Mouse (Mus musculus) v-Abl transformed pro-B cells (cell line): Measurements from ENCODE around the gene Pmp22.

ENCODE experiments used
- in situ Hi-C, 2 experiments: fragments of 400-800 bp; cut with MboI; formaldehyde crosslinking; loops; one replicate each; pipeline ENCODE4 v1.15.1; 2025; ENCODE audit not compliant: unreplicated experiment in 2 of 2

The Pmp22 gene

DNA sequence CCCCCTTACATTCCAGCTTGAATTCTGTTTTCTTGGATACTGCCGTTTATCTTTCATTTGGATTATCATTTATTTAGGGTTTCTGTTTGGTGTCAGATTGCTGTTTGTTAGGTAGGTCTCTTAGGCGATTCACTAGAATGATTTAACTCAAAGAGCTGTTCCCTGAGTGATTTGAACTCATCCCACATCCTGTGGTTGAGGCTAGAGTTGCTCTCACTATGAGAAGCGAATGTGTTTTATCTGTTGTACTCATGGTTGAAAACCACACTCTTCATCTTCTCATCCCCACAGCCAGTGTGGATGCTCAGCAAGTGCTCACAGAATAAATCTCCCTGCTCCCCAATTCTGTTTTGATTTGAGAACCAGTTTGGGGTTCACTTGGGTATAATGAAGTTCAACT lies 19.5 kb downstream of the Pmp22 start:
- in situ Hi-C loops = loop anchor here in 1 of 2 experiments (25.0 kb wide), 2 partner anchors 236 to 536 kb away; no protein-coding TSS in a partner anchor

DNA sequence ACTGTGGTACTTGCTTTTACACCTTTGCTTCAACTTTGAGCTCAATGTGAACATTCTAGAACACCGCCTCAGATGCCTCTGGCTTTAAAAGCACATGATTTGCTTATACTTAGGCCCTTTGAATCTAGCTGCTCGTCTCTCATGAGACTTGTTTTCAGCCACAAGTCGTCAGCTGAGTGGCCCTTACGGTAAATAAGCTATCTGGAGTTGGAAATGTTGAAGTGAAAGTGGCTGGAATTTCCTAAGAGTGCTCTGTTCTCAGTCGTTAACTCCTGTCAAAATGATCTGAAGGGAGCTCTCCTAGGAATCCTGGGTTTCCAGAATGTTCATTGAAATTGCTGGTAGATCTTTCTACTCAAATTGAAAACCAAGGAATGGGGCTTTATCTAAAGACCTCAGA lies 23.1 kb downstream of the Pmp22 start:
- in situ Hi-C loops = no loop called here

DNA sequence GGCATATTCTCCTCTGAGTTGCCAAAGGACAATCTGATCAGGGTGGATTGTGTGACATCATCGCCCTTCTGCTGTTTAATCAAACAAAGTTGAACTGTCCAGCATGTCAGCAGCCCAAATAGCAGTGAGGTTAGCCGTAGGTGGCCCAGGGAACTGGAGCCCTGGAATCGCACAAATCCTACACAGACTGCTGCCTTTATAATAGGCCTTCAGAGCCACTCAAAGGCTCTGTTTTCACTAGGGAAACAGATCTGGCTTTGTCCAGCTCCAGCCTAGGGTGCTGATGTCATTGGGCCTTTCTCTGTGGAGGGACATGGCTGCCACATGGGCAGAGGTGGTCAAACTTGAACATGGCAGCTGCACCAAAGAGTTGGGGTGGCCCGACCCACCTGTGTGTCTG lies 28.3 kb downstream of the Pmp22 start:
- in situ Hi-C loops = no loop called here

DNA sequence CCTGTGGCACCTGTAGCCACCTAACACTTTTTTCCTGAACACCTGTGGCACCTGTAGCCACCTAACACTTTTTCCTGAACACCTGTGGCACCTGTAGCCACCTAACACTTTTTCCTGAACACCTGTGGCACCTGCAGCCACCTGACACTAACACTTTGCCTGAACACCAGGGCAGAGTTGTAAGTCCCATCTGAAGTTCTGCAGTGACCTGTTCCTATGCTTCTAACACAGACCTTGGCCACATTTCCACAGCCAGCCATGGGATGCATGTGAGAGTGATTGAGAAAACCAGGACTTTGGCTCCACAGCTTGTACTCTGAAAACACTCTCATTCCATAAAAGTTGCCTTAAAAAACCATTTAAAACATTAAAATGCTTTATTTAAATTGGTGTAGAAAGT lies 32.1 kb downstream of the Pmp22 start:
- in situ Hi-C loops = no loop called here

DNA sequence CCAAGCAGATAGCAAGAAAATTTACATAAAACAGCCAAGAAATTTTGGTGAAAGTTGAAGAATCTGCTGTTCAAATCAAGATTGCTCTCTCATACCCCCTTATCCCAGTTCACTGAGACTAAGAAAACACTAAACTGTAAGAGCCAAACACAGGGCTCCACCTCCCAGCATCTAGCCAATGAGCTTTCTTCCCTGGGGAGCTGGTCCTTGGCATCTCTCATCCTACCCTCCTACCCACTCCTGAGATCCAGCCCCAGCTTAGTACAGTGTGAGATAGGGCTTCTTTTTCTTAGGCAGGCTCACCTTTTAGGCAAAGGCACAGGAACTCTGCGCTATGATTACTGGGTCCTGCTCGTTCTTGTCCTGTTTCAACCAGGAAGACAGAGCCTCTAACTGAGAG lies 34.0 kb downstream of the Pmp22 start:
- in situ Hi-C loops = no loop called here

DNA sequence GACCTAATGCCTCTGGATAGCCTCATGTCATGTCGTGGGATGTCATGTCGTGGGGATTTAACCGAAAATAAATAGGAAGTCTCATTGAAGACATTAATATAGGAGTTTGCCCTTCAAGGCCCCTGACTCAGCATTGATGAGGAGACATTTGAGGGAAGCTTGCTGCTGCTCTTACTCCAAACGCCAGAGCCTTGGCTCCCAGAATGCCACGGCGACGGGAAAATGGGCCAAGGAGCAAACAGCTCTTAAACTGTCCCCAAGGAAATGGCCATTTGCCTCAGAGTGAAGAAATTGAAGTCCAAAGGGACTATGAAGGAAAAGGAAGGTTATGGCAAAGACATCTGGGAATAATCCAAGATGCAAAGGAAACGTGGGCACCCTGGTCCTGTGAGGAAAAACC lies 34.8 kb downstream of the Pmp22 start:
- in situ Hi-C loops = no loop called here

DNA sequence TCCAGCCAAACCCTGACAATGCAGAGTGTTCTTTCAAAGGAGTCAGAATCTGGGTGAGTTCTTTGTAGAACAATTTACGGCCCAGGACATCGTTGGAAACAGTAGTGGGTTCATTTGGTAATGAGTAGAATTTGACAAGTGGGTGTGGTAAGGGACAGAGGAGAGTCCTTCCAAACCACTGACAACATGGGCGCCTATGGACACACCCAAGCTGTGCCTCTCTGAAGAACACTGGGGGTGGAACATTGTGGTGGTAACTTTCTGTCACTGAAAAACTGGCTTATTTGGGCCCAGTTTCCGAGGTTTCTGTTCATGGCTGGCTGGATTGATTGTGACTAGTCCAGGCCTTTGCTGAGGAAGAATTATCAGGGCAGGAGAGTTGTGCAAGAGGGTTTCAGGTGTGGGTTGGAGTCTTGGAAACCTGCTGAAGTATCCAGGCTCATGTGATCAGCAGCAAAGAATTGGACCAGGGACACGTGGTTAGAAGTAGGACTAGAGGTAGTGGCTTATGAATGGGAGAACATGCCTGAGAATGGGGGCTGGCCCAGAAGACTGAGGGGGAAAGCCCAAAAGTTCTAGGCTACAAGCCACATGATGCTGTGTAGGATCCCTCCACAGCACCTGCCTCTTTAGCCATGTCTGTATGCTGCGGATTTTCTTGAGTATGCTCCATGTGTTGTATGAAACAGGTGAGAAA lies 35.4 kb downstream of the Pmp22 start:
- in situ Hi-C loops = no loop called here

DNA sequence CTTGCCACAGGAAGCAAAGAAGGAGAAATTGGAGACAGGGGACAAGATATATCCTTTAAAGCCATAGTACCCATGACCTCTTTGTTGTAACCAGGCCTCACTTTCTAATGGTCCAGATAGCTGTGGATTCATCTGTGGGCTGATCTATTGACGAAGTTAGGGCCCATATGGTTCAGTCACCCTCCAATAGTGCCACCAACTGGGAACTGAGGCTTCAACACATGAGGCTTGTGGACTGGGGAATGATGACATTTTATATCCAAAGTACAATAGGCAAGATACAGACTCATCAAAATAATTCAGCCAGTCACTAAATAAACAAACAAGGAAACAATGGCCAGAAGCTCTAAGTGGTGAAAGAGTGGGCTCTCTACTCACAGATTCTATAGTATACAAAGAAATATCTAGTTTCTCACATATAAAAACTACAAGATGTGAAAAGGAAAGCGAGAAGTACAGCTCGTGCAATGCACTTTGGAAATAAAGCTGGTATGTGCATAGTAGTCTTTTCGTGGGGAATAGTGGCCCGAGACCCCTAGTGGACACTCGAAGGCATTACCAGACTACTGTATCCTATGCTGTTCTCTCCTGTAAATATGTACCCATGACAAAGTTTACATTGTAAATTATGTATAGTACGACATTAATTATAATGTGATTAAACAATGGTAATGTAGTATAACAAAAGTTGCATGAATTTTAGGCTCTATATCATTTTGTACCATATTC lies 36.1 kb downstream of the Pmp22 start:
- in situ Hi-C loops = no loop called here

DNA sequence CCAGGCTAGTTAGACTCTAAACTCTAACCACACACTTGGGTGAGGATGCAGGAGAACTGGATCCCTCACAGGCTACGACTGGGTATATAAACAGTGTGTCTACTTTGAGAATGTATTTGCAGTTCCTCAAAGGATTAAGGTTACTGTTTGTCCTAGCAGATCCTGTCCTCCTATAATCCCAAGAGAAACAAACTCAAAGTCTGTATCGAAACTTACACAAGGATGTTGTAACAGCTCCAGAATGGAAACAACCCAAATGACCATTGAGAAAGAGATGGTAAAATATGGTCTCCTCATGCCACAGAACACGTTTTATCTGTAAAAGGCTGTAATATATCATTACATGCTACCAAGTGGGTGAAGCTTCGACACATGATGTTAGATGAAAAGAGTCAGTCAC lies 39.0 kb downstream of the Pmp22 start:
- in situ Hi-C loops = no loop called here

DNA sequence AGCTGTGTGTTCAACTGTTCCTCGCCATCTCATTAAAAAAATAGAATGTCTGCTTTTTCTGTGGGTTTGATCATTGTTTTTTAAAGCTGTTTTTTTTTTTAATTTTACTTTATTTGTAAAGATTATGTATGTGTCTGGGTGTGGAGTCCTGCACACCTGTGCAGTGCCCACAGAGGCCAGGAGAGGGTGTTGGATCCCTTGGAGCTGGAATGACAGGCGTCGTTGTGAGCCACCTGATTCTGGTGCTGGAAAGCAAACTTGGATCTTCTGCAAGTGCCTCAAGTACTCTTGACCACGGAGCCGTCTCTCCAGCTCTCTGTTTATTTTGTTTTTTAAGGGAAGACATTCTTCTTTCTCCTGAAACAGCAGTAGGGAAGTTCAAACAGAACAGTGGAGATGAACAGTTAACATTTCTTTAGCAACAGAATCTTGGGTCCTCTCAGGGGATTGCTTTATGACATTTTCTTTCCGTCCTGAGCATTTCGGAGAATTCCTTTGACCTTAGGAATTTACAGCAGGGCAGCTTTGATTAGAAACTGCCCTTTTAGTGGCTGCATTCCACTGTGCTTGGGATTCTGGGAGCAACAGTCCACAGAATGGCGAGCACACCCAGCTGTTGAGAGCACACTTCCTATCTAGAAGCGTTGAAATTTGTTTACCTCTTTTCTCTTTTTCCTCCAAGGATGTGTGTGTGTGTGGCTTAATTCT lies 39.9 kb downstream of the Pmp22 start:
- in situ Hi-C loops = no loop called here

DNA sequence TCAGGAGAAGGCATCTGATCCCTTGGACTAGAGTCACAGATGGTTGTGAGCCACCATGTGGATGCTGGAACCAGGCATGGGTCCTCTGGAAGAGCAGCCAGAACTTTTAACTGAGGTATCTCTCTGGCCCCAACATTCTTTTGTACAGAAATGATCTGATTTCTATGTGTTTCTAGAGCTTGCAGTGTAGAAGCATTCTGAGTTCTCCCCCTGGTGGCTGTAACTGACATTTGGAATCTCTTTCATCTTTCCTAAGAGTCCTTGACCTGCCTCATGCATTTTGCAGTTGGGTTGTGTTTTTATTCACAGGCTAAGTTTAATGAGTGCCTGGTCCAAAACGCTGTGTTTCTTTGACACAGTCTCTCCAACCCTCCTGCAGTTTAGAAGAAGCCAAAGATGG lies 43.2 kb downstream of the Pmp22 start:
- in situ Hi-C loops = no loop called here

DNA sequence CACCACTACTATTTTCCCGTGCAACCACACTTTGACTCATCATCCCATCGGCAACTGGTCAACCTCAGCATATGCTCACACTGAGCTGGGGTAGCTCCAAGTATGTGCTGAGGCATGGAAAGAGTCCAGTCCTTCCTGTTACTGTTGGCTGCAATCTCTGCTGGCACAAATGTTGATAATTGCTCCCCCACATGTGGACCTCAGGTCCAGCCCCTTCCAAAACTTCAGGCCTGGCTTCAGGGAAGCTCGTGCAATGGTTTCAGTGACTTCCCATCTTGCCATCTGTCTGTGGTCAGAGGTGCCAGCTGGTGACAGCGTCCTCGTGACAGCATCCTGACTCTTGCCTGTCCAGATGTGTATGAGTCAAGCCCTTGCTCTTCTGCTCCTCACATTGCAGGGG lies 44.8 kb downstream of the Pmp22 start:
- in situ Hi-C loops = no loop called here

DNA sequence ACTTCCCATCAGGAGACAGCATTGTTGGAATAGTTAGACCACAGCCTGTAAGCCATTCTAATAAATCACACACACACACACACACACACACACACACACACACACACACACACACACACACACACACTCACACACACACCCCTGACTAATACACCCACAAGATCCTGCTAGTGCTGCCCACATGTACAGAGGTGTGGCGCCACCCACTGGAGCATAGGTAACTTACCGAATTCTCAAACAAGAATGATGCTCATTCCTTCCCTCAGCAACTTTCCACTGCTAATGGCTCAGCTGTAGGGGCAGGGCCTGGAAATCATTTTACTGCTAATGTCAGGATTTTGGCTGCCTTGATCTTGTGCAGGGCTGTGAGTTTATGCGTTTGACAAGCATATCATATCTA lies 46.5 kb downstream of the Pmp22 start:
- in situ Hi-C loops = no loop called here

DNA sequence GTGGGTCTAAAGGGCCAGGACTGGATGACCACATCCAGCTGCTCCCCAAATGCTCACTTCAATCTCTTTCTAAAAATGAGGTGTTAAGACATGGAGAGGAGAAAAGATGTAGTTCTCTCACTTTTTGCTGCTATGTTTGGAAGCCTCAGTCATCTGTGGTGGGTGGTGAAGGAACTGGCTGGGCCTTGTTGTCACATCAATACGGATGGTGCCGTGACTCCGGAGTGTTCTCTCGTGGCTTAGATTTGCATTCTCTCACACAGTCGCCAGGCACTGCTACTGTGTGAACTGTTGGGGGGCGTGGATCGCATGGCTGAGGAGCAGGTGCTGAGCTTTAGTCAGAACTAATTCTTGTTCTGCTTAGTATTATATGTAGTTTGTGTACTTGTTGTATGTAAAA lies 47.6 kb downstream of the Pmp22 start:
- in situ Hi-C loops = no loop called here

DNA sequence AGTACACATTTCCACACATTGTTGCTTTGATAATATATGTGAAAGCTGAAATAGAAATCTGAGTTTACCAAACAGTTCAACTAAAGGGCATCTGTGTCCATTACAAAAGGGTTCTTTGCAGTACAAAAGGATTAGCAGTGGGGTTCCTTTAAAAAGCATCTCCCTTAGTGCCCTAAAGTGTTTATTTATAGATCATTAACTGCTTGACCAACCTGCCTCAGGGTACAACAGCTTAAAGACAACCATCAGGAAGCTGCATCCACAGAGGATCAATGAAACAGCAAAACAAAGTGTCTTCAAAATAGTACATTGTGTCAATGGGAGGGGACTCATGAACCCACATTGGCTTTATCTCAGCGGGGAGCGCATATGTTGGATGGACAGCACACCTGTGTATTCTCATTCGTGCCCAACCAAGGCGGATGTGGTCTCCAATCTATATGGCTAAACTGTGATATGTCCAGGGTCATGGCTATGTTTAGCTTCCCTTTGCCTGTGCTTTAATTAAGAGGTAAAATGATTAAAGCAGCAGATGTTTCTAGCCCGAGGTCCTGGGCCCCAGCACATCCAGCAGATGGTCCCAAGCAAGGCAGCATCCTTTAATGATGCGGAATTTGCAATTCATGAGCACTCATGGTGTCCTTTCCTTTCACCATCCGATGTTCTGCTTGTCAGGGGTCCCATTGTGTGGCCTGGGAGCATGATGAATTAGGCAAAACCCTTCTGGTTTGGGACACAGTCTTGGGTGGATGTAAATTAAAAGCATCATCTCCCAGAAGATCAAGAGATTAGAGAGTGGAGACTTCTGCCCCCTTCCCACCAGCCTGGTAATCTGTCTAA lies 51.7 kb downstream of the Pmp22 start:
- in situ Hi-C loops = no loop called here

DNA sequence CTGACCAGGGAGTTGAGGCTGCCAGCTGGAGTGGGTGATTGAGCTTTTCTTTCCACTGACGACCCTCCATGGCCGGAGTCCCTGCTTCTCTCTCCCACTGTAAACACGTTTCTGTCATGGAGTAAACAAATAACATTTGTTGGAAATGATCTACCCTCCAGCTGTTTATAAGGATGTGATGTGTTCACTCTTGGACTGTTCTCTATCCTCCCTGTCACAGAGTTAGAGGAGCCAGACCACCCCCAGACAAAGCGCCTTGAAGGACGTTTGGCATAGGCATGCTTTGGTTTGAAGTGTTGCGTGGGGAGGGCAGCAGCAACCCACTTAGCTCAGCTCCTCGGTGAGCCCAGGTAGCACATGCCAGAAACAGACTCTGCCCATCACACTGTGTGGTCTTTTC lies 60.0 kb downstream of the Pmp22 start:
- in situ Hi-C loops = no loop called here

DNA sequence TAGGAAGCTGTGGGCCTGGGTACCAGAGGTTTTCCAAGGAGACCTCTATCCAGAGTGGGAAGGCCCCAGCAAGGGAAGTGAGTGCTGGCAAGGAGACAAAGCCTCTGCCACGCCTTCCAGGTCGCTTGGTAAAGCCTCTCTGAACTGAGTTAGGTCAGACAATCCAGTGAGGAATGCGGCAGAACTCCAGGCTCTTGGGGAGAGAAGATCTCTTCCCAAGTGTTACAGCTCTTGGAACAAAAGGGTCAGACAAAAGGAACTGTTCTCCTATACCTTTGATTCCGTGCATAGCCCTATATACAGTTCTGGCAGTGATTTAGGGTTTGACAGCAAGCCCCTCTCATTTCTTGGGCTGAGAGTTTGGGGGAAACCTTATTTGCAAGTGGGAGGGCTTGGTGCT lies 69.3 kb downstream of the Pmp22 start:
- in situ Hi-C loops = no loop called here

DNA sequence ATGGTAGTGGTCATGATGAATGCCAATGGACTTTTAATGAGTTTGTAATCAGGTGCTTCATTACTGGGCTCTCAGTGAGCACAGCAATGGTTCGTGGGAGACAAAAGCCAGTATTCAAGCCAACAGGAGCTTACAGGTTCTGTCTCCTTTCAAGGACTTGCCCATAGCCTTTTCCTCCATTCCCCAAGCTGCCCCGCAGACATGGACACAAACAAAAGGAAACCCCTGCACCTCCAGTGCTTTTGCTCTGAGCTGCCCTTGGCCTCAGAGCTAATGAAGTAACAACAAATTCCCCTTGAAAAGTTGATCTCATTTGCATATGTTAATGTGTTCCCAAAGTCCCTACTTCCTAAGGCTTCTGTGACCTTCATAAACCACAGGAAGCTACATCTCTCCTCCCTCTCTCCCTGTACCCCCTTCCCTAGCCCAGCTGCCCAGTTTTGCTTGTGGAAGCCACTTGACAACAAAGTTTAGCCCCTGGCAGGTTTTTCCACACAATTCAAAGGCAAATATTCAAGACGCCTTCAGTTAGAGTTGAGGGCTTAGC lies 73.3 kb downstream of the Pmp22 start:
- in situ Hi-C loops = no loop called here
